ENCODE assay signal across 8 mouse cellular contexts in the genomic region with DNA sequence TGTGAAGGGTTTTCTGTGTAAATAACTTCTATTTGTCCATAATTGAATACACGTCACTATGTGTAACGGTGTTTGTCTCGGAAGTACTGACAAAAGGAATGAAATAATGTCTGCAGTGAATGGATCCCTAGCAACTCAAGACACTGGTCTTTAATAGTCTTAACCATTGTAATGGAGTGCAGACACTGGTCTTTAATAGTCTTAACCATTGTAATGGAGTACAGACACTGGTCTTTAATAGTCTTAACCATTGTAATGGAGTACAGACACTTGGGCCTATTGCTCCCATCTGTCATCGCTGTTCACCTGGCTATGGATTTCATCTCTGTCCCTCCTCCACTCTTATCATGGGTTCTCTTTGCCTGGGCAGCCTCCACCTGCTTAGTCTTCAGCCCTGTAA. TPM values are rescaled to one million over a fixed set of nuclear protein-coding genes. Genes with fewer than 3 reads are reported as not detected.
A peak's percentile ranks its signal among the peaks of the same experiment; 100 is the strongest.
DNase-seq lines count a peak whose midpoint lies in the region; ATAC-seq lines count a peak whose summit lies in the region.

No protein-coding gene starts in this region.

- WGBS in heart, embryonic 12.5 days: 84% methylated on average over 4 of the region's 4 CpGs
- 86% methylated on average over 4 of the region's 4 CpGs for WGBS in heart, embryonic 10.5 days
- 92% methylated on average over 4 of the region's 4 CpGs for WGBS in forebrain, embryonic 15.5 days
- 72% methylated on average over 4 of the region's 4 CpGs for WGBS in liver, embryonic 16.5 days (ENCODE audit: insufficient replicate concordance)

- H3K4me1 ChIP-seq in heart, embryonic 12.5 days (replicated peaks): no peaks in the 10 kb centered on the region
- no peaks in the 10 kb centered on the region for H3K4me1 ChIP-seq in heart, embryonic 10.5 days
- H3K4me1 ChIP-seq in forebrain, embryonic 15.5 days: peaks cover under 1% of the 10 kb centered on the region; the same call in 1 of the 2 replicates
- no peaks in the 10 kb centered on the region for H3K4me1 ChIP-seq in liver, embryonic 16.5 days (ENCODE audit: control insufficient read depth, low read depth, low read length)

- no peak overlapping the region for H3K4me2 ChIP-seq in heart, embryonic 12.5 days
- H3K4me2 ChIP-seq in forebrain, embryonic 15.5 days (replicated peaks): no peak overlapping the region
- no peak overlapping the region for H3K4me2 ChIP-seq in liver, embryonic 16.5 days (ENCODE audit: low read depth, low read length)

- H3K4me3 ChIP-seq in heart, embryonic 12.5 days: no peak overlapping the region
- no peak overlapping the region for H3K4me3 ChIP-seq in heart, embryonic 10.5 days
- no peak overlapping the region for H3K4me3 ChIP-seq in forebrain, embryonic 15.5 days
- no peak overlapping the region for H3K4me3 ChIP-seq in liver, embryonic 16.5 days (ENCODE audit: low read depth, low read length)

- no peak overlapping the region for H3K9ac ChIP-seq in heart, embryonic 12.5 days
- no peak overlapping the region for H3K9ac ChIP-seq in forebrain, embryonic 15.5 days (replicated peaks)
- H3K9ac ChIP-seq in liver, embryonic 16.5 days (ENCODE audit: low read depth, low read length): no peak overlapping the region

- peak; percentile 100 for ATAC-seq in heart, embryonic 12.5 days (ENCODE audit: insufficient number of reproducible peaks, low FRiP score)
- peak; percentile 100 for ATAC-seq in forebrain, embryonic 15.5 days (replicated peaks)
- ATAC-seq in liver, embryonic 16.5 days (ENCODE audit: low read depth): peak; percentile 100

- H3K27me3 ChIP-seq in heart, embryonic 12.5 days (replicated peaks): no peaks in the 10 kb centered on the region
- no peaks in the 10 kb centered on the region for H3K27me3 ChIP-seq in heart, embryonic 10.5 days (ENCODE audit: insufficient read depth, poor library complexity, severe bottlenecking)
- no peaks in the 10 kb centered on the region for H3K27me3 ChIP-seq in forebrain, embryonic 15.5 days
- H3K27me3 ChIP-seq in liver, embryonic 16.5 days (ENCODE audit: control insufficient read depth, insufficient read depth, low read depth, low read length): no peaks in the 10 kb centered on the region

- H3K9me3 ChIP-seq in heart, embryonic 12.5 days (replicated peaks): no peaks in the 10 kb centered on the region
- no peaks in the 10 kb centered on the region for H3K9me3 ChIP-seq in heart, embryonic 10.5 days
- no peaks in the 10 kb centered on the region for H3K9me3 ChIP-seq in forebrain, embryonic 15.5 days
- H3K9me3 ChIP-seq in liver, embryonic 16.5 days (replicated peaks; ENCODE audit: control insufficient read depth, low read length): no peaks in the 10 kb centered on the region

- no peaks in the 10 kb centered on the region for H3K36me3 ChIP-seq in heart, embryonic 12.5 days
- H3K36me3 ChIP-seq in heart, embryonic 10.5 days: no peaks in the 10 kb centered on the region
- H3K36me3 ChIP-seq in forebrain, embryonic 15.5 days: no peaks in the 10 kb centered on the region
- no peaks in the 10 kb centered on the region for H3K36me3 ChIP-seq in liver, embryonic 16.5 days (ENCODE audit: control insufficient read depth, insufficient read depth)

- no peak for DNase-seq in heart, embryonic 10.5 days (ENCODE audit: low spot score)
- peak; percentile 14 for DNase-seq in Muller cell, postnatal 12 days (ENCODE audit: inconsistent ontology term)
- no peak for DNase-seq in adrenal gland, postnatal 4 days (ENCODE audit: low spot score in 2 of 2)
- DNase-seq in adrenal gland, adult (ENCODE audit: inconsistent age in 2 of 2, low spot score in 1 of 2): no peak
- no peak for DNase-seq in spleen, adult 12 weeks (ENCODE audit: low spot score)

- no peak overlapping the region for H3K27ac ChIP-seq in heart, embryonic 12.5 days (ENCODE audit: poor library complexity, severe bottlenecking)
- H3K27ac ChIP-seq in heart, embryonic 10.5 days: no peak overlapping the region
- H3K27ac ChIP-seq in forebrain, embryonic 15.5 days (replicated peaks): no peak overlapping the region
- no peak overlapping the region for H3K27ac ChIP-seq in liver, embryonic 16.5 days (ENCODE audit: low read length)

RNA-seq across cellular contexts. Expression of gene Frmd4a, which starts 53.2 kb away (rescaled TPM):
- 23.2 and 24.0 TPM in 2 replicates for polyA plus RNA-seq in heart, embryonic 12.5 days (2016; fragmentation: Nextera tagmentation; extraction: Ambion mirVana)
- 19.4 and 29.4 TPM in 2 replicates for polyA plus RNA-seq in heart, embryonic 10.5 days (2016; fragmentation: Nextera tagmentation; extraction: Ambion mirVana)
- 72.7 and 76.4 TPM in 2 replicates for polyA plus RNA-seq in forebrain, embryonic 15.5 days (2015; fragmentation: Nextera tagmentation; extraction: Ambion mirVana)
- 16.2 and 19.8 TPM in 2 replicates for polyA plus RNA-seq in liver, embryonic 16.5 days (2015; fragmentation: Nextera tagmentation; extraction: Ambion mirVana)
- 10 to 100 TPM; 34.0 to 41.3 TPM for total RNA-seq in adrenal gland, postnatal 4 days (2021)
